Mouse (Mus musculus): ENCODE results near the gene Mogat2.

DNA sequence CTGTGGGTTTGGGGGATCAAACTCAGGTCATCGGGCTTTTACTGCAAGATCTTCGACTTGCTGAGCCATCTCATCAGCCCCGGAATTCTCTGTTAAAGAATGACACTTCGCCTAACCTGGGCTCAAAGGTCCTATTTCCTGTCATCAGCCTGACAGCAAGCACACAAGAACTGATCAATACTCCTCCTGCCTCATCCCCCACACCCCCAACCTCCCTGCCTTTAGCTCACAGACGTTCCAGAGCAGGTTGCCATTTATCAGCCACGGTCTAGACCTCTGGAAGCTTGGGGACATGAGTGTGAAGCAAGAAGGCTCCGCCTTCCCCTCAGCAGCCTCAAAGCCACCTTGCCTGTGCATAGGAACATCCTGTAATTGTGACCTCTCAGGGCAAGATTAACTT lies 32.1 kb downstream of the Mogat2 start:
- no peak for TF ChIP-seq CTCF (IDR thresholded peaks at IDR 0.05; ENCODE audit: extremely low read depth, insufficient read depth, insufficient read length, insufficient replicate concordance)
- no peak for TF ChIP-seq POLR2A (IDR thresholded peaks at IDR 0.05; ENCODE audit: low read depth, low read length)

Data from spleen, adult 2 months (tissue).